Mouse (Mus musculus) monocyte, adult 2 months (primary cell): ENCODE results near the gene Fto.

Source experiments
- DNase-seq, 2 experiments: peaks; one replicate each; pipeline ENCODE4 v3.0.0; 2022; ENCODE audit warnings: low spot score in 2 of 2, low read depth in 1 of 2

Fto gene

GRCm38 (mm10) chr8:91494501-91495259 lies 181.4 kb downstream of the Fto start:
- no peak for DNase-seq

GRCm38 (mm10) chr8:91495260-91495601 lies 181.9 kb downstream of the Fto start:
- no peak for DNase-seq

GRCm38 (mm10) chr8:91496000-91496399 lies 182.7 kb downstream of the Fto start:
- no peak for DNase-seq

GRCm38 (mm10) chr8:91496936-91497335 lies 183.6 kb downstream of the Fto start:
- no peak for DNase-seq

GRCm38 (mm10) chr8:91498611-91499010 lies 185.3 kb downstream of the Fto start:
- no peak for DNase-seq

- DNase-seq = no peak
These were observed 186.0 kb downstream of the Fto start for GRCm38 (mm10) chr8:91499303-91499702.

- DNase-seq = no peak
These were observed 188.8 kb downstream of the Fto start for GRCm38 (mm10) chr8:91501960-91502600.

- DNase-seq = no peak
These were observed 189.5 kb downstream of the Fto start for GRCm38 (mm10) chr8:91502791-91503190.

GRCm38 (mm10) chr8:91504360-91504759 lies 191.0 kb downstream of the Fto start:
- no peak for DNase-seq

GRCm38 (mm10) chr8:91504891-91505290 lies 191.6 kb downstream of the Fto start:
- no peak for DNase-seq

- no peak for DNase-seq
These were observed 192.2 kb downstream of the Fto start for GRCm38 (mm10) chr8:91505411-91505954.

- DNase-seq = no peak
These were observed 192.8 kb downstream of the Fto start for GRCm38 (mm10) chr8:91505997-91506672.

- DNase-seq = no peak
These were observed 193.4 kb downstream of the Fto start for GRCm38 (mm10) chr8:91506682-91507257.

- no peak for DNase-seq
These were observed 194.4 kb downstream of the Fto start for GRCm38 (mm10) chr8:91507681-91508097.

- no peak for DNase-seq
These were observed 195.0 kb downstream of the Fto start for GRCm38 (mm10) chr8:91508284-91508683.

- no peak for DNase-seq
These were observed 196.0 kb downstream of the Fto start for GRCm38 (mm10) chr8:91509206-91509899.

- DNase-seq = no peak
These were observed 196.6 kb downstream of the Fto start for GRCm38 (mm10) chr8:91509900-91510260.

- DNase-seq = no peak
These were observed 197.4 kb downstream of the Fto start for GRCm38 (mm10) chr8:91510716-91511115.

- DNase-seq = no peak
These were observed 198.6 kb downstream of the Fto start for GRCm38 (mm10) chr8:91511943-91512342.

- no peak for DNase-seq
These were observed 201.6 kb downstream of the Fto start for GRCm38 (mm10) chr8:91514752-91515478.
